Mouse (Mus musculus): ENCODE data around the gene Grn.
"Not testable (repeated sequence)": the region's sequence is repeated elsewhere in the genome, so short reads cannot be mapped to it uniquely, and the experiment has no call there.

Gene Grn

DNA sequence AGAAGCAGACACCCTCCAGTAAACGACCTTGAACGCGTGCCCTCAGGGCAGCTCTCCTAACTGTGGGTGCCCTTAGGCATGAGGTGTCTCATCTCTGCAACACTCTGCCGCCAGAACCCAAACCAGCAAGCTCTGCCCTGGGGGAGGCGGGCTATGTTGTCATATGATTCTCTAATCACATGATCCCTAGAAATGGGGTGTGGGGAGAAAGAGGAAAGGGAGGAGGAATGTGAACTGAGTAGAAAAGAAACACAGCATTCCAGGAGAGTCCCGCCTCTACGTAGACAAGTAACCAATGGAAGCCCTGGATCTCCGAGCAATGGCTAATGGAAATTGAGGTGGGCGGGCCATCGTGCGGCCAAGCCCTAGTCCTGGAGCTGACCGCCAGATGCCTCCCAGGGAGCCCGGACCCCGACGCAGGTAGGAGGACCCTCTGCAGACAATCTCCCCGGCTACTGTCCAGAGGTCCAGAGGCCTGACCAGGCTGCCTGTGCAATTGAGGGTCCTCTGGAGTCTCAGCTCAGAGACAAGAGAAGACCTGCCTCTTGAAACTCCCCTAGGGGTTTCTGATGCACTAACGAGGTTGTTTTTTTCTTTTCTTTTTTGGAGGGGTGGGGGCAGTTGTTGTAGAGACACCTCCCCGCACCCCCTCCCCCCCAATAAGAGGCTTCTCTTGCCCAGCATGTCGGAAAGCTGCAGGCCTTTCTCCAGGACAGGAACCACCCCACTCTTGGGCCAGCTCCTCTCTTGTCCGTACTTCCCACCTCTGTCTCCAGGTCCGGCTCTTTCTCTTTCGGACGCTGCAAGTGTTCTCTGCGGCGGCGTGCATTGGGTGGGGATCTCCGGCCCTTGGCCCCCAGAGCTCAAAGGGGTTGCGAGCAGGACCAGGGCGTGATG is at the start of gene Grn:
Gene Grn (plus strand): TSS at position 195 of the 897 bp plus-strand sequence.
- peak; percentile 85 for DNase-seq (ENCODE audit: low spot score)

GRCm38 (mm10) chr11:102381341-102382100 is 48.6 kb upstream of the Grn start:
- DNase-seq (ENCODE audit: low spot score), result no peak

DNA sequence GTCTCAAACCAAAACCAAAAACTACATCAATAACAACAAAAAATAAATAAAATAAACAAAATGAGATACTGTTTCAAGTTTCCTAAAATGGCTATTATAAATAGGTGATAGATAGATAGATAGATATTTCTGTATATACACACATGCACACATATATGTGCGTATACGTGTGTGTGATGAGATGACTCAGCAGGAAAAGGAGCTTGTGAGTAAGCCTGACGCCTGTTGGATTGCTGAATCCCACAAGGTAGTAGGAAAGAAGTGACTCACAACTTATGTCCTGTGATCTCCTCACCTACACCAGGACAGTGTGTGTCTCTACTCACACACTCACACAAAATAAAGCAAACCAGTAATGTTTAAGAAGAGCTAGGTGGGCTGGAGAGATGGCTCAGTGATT is 47.3 kb upstream of the Grn start:
- DNase-seq (ENCODE audit: low spot score), result no peak

GRCm38 (mm10) chr11:102383365-102384136 is 46.6 kb upstream of the Grn start:
- no peak for DNase-seq (ENCODE audit: low spot score)

DNA sequence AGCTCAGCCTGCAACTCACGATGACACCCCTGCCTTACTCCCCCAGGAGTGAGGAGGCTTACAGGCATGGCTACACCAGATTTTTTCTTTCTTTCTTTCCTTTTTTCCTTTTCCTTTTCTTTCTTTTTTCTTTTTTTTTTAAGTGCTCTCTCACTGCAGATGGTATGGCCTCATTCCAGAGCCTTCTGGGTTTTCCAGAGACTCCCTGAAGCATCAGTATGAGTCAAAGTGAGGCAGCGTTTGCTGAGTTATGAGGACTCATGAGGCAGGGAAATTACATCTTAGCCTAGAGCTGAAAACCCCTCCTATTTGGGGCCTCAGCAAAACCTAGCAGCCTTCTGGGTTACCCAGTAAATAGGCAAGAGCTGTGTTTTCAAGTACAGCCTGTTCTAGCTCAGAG is 45.7 kb upstream of the Grn start:
- no peak for DNase-seq (ENCODE audit: low spot score)

- no peak for DNase-seq (ENCODE audit: low spot score)
Observed at GRCm38 (mm10) chr11:102385075-102385474, 45.0 kb upstream of the Grn start.

GRCm38 (mm10) chr11:102386121-102386520 is 44.0 kb upstream of the Grn start:
- no peak for DNase-seq (ENCODE audit: low spot score)

DNA sequence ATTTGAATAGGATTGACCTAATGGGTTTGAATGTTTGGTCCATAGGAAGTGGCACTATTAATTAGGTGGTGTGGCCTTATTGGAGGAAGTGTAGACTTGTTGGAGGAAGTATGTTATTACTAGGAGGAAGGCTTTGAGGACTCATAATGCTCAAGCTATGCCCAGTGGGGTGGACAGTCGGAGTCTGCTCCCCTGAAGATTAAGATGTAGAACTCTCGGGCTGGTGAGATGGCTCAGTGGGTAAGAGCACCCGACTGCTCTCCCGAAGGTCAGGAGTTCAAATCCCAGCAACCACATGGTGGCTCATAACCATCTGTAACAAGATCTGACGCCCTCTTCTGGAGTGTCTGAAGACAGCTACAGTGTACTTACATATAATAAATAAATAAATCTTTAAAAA is 40.7 kb upstream of the Grn start:
- not testable (repeated sequence) for DNase-seq (ENCODE audit: low spot score)

- DNase-seq (ENCODE audit: low spot score), result no peak
Observed at GRCm38 (mm10) chr11:102392441-102393237, 37.5 kb upstream of the Grn start.

- peak; percentile 85 for DNase-seq (ENCODE audit: low spot score)
Observed at GRCm38 (mm10) chr11:102393238-102393634, 36.9 kb upstream of the Grn start, which contains the start of gene Rundc3a. TSS of gene Rundc3a (plus strand) at chr11:102393403.

GRCm38 (mm10) chr11:102393719-102394420 is 36.2 kb upstream of the Grn start:
- DNase-seq (ENCODE audit: low spot score), result no peak

DNA sequence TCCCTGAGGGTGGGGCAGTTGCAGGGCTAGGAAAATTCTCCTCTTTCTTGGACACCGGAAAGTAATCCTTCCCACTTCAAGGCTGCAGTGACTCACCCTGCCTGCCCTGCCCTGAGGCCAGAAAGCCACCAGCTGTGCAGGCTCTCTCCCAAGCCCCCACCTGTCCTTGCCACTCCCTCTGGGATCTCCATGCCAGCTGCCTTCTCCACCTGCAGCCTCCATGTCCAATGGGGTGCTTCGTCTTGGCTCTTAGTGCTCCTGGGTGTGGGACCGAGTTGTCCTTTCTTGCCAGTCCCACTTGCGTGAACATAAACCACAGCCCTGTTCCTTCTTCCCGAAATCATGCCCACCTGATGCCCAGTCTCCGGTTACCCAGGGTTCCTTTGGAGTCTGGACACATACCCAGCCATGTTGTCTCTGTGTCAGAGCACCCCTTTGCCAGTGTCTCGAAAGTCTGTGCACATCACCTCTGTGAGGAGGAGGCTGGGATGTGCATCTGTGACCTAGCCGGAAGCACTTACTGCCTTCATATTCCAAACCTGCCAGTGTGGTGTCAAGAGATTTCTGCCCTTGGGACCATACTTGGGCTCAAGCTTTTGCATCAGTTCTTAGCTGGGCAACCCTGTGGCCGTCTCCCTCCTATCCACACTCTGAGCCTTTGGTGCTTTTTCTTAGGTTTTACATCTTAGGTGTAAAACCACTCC is 35.5 kb upstream of the Grn start:
- DNase-seq (ENCODE audit: low spot score), result no peak

GRCm38 (mm10) chr11:102395250-102395649 is 34.9 kb upstream of the Grn start:
- no peak for DNase-seq (ENCODE audit: low spot score)

- DNase-seq (ENCODE audit: low spot score), result no peak
Observed at GRCm38 (mm10) chr11:102396263-102396662, 33.9 kb upstream of the Grn start.

- no peak for DNase-seq (ENCODE audit: low spot score)
Observed at GRCm38 (mm10) chr11:102396671-102397141, 33.4 kb upstream of the Grn start.

- DNase-seq (ENCODE audit: low spot score), result no peak
Observed at GRCm38 (mm10) chr11:102398007-102398825, 31.9 kb upstream of the Grn start.

GRCm38 (mm10) chr11:102399107-102399506 is 31.0 kb upstream of the Grn start:
- no peak for DNase-seq (ENCODE audit: low spot score)

DNA sequence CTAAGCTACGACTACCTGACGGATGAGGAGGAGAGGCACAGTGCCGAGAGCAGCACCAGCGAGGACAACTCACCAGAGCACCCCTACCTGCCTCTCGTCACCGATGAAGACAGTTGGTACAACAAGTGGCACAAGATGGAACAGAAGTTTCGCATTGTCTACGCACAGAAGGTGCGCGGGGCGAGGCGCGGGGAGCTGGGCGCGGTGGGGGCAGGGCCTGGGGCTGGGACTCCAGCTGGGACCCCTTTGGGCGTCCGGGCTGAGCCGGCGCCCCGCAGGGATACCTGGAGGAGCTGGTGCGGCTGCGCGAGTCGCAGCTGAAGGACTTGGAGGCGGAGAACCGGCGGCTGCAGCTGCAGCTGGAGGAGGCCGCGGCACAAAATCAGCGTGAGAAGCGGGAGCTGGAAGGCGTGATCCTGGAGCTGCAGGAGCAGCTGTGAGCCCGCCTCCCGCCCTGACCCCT is 30.5 kb upstream of the Grn start:
- no peak for DNase-seq (ENCODE audit: low spot score)

DNA sequence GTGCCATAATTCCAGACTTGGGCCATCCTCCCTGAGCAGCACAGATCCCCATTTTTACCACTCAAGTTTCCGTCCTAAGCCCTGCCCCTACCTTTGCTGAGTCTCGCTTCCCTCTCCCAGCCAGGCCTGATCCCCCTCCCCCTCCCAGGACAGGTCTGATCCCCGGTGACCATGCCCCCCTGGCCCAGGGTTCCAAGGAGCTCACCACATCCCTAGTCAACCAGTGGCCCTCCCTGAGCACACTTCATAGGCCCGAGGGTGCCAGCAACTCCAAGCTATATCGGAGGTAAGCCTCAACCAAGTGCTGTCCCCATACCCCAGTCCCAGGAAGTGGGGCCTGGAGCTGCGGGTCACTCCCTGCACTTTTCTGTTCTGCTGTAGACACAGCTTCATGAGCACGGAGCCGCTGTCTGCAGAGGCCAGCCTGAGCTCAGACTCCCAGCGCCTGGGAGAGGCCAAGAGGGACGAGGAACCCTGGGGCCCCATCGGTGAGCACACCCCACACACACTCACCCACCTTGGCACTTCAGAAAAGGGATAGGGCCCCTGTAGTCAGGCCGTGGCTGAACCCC is 29.5 kb upstream of the Grn start:
- DNase-seq (ENCODE audit: low spot score), result no peak
